7 mouse cellular contexts compared by ENCODE assay signal in genomic region chr4:133198337-133199180, GRCm38 (mm10). TPM values are rescaled to one million over a fixed set of nuclear protein-coding genes. Genes with fewer than 3 reads are reported as not detected.
DNase-seq lines count a peak whose midpoint lies in the region; ATAC-seq and TF ChIP-seq lines count a peak whose summit lies in the region.

No protein-coding gene starts in this region.

- peak; percentile 30 for ATAC-seq in lung, embryonic 14.5 days (ENCODE audit: insufficient read depth)
- ATAC-seq in heart, embryonic 14.5 days (ENCODE audit: insufficient number of reproducible peaks, insufficient read depth, low FRiP score, low read depth), result peak; percentile 38; the same call in 1 of the 2 replicates
- no peak for ATAC-seq in limb, embryonic 12.5 days (ENCODE audit: insufficient number of reproducible peaks, insufficient read depth, low FRiP score, low TSS enrichment, low read depth)
- no peak; the same call in 1 of the 2 replicates for ATAC-seq in stomach, postnatal 0 days (ENCODE audit: low FRiP score, low TSS enrichment)

- H3K4me2 ChIP-seq in lung, embryonic 14.5 days, result 0 out of 2 replicates have a peak overlapping the region, but pooled peaks have one; percentile 7
- H3K4me2 ChIP-seq in heart, embryonic 14.5 days (ENCODE audit: low read length), result 0 out of 2 replicates have a peak overlapping the region, but pooled peaks have one; percentile 0
- H3K4me2 ChIP-seq in limb, embryonic 12.5 days, result peak overlapping the region; percentile 39
- no peak overlapping the region for H3K4me2 ChIP-seq in stomach, postnatal 0 days (replicated peaks; ENCODE audit: low read depth)

- H3K4me3 ChIP-seq in lung, embryonic 14.5 days (ENCODE audit: low read depth, low read length), result no peak overlapping the region
- no peak overlapping the region for H3K4me3 ChIP-seq in heart, embryonic 14.5 days (ENCODE audit: control insufficient read depth in 1 of 2, insufficient read depth in 1 of 2, low read depth in 1 of 2, low read length in 2 of 2)
- H3K4me3 ChIP-seq in limb, embryonic 12.5 days (replicated peaks), result 0 out of 2 replicates have a peak overlapping the region, but pooled peaks have one; percentile 9
- H3K4me3 ChIP-seq in stomach, postnatal 0 days (ENCODE audit: low read depth, low read length), result no peak overlapping the region

- peaks cover 27% of the 10 kb centered on the region for H3K4me1 ChIP-seq in lung, embryonic 14.5 days (ENCODE audit: insufficient read depth)
- H3K4me1 ChIP-seq in heart, embryonic 14.5 days (ENCODE audit: control insufficient read depth in 2 of 2, insufficient read depth in 2 of 2, low read length in 2 of 2), result peaks cover 50 to 55% of the 10 kb centered on the region in 2 experiments
- peaks cover 61% of the 10 kb centered on the region for H3K4me1 ChIP-seq in limb, embryonic 12.5 days (replicated peaks)
- peaks cover 16% of the 10 kb centered on the region for H3K4me1 ChIP-seq in stomach, postnatal 0 days (replicated peaks; ENCODE audit: control insufficient read depth, insufficient read depth)

- peak overlapping the region; percentile 71 for H3K27ac ChIP-seq in lung, embryonic 14.5 days (ENCODE audit: low read depth)
- peak overlapping the region; percentile 76 to 90 for H3K27ac ChIP-seq in heart, embryonic 14.5 days (replicated peaks in 1 of 2; ENCODE audit: control insufficient read depth in 1 of 2, insufficient read depth in 1 of 2, low read depth in 2 of 2, low read length in 2 of 2)
- H3K27ac ChIP-seq in limb, embryonic 12.5 days, result peak overlapping the region; percentile 95
- H3K27ac ChIP-seq in stomach, postnatal 0 days (replicated peaks), result peak overlapping the region; percentile 70

- H3K9ac ChIP-seq in lung, embryonic 14.5 days, result peak overlapping the region; percentile 7; the same call in 1 of the 2 replicates
- H3K9ac ChIP-seq in heart, embryonic 14.5 days (ENCODE audit: low read length), result peak overlapping the region; percentile 54
- H3K9ac ChIP-seq in limb, embryonic 12.5 days (replicated peaks), result no peak overlapping the region
- H3K9ac ChIP-seq in stomach, postnatal 0 days (ENCODE audit: low read length), result peak overlapping the region; percentile 18; the same call in 1 of the 2 replicates

- 22% methylated on average over 19 of the region's 19 CpGs for WGBS in lung, embryonic 14.5 days
- 19% methylated on average over 19 of the region's 19 CpGs for WGBS in heart, embryonic 14.5 days
- WGBS in limb, embryonic 12.5 days, result 6% methylated on average over 19 of the region's 19 CpGs
- 36% methylated on average over 19 of the region's 19 CpGs for WGBS in stomach, postnatal 0 days

- H3K36me3 ChIP-seq in lung, embryonic 14.5 days (ENCODE audit: insufficient read depth), result peaks cover 37% of the 10 kb centered on the region
- peaks cover 42% of the 10 kb centered on the region for H3K36me3 ChIP-seq in heart, embryonic 14.5 days (ENCODE audit: control insufficient read depth, insufficient read depth, low read length)
- peaks cover 35% of the 10 kb centered on the region for H3K36me3 ChIP-seq in limb, embryonic 12.5 days
- H3K36me3 ChIP-seq in stomach, postnatal 0 days (ENCODE audit: control insufficient read depth, insufficient read depth, low read length), result peaks cover 14% of the 10 kb centered on the region; the same call in 1 of the 2 replicates

- H3K9me3 ChIP-seq in lung, embryonic 14.5 days (ENCODE audit: low read depth, low read length), result no peaks in the 10 kb centered on the region
- no peaks in the 10 kb centered on the region for H3K9me3 ChIP-seq in heart, embryonic 14.5 days (ENCODE audit: control insufficient read depth, low read length)
- no peaks in the 10 kb centered on the region for H3K9me3 ChIP-seq in limb, embryonic 12.5 days
- H3K9me3 ChIP-seq in stomach, postnatal 0 days (ENCODE audit: control insufficient read depth, low read length), result no peaks in the 10 kb centered on the region

- H3K27me3 ChIP-seq in lung, embryonic 14.5 days (ENCODE audit: insufficient read depth, low read length), result no peaks in the 10 kb centered on the region
- H3K27me3 ChIP-seq in heart, embryonic 14.5 days (ENCODE audit: control insufficient read depth, insufficient read depth, low read length), result no peaks in the 10 kb centered on the region
- H3K27me3 ChIP-seq in limb, embryonic 12.5 days, result no peaks in the 10 kb centered on the region
- no peaks in the 10 kb centered on the region for H3K27me3 ChIP-seq in stomach, postnatal 0 days (ENCODE audit: control insufficient read depth, insufficient read depth, low read length)

- no peak for TF ChIP-seq EP300 in stomach, postnatal 0 days (optimal IDR thresholded peaks at IDR 0.05)

- TF ChIP-seq CTCF in lung, embryonic 14.5 days (IDR thresholded peaks at IDR 0.05; ENCODE audit: low read depth), result no peak
- no peak for TF ChIP-seq CTCF in stomach, postnatal 0 days (IDR thresholded peaks at IDR 0.05; ENCODE audit: low read depth)

- DNase-seq in lung, embryonic 14.5 days, result peak; percentile 74
- DNase-seq in lung, postnatal 14 days, result no peak
- peak; percentile 35 for DNase-seq in stomach, postnatal 0 days (ENCODE audit: low spot score)
- DNase-seq in right cerebral cortex, postnatal 25 days, result no peak
- DNase-seq in gastrocnemius, adult 18-20 months (ENCODE audit: low spot score), result no peak

RNA-seq across cellular contexts. Expression of gene Cd164l2, which starts 13.4 kb away (rescaled TPM):
- 5.0 and 7.4 TPM in 2 replicates for polyA plus RNA-seq in lung, embryonic 14.5 days (2014; fragmentation: Nextera tagmentation; extraction: Ambion mirVana)
- 0.42 and 0.82 TPM in 2 replicates for polyA plus RNA-seq in heart, embryonic 14.5 days (2014; fragmentation: Nextera tagmentation; extraction: Ambion mirVana)
- 3.2 and 4.6 TPM in 2 replicates for polyA plus RNA-seq in limb, embryonic 12.5 days (2016; fragmentation: Nextera tagmentation; extraction: Ambion mirVana)
- 5.3 and 6.5 TPM in 2 replicates for polyA plus RNA-seq in stomach, postnatal 0 days (2015; fragmentation: Nextera tagmentation; extraction: Ambion mirVana)
- total RNA-seq in gastrocnemius, adult 18-20 months (2021), result not detected

RNA-seq across cellular contexts. Expression of gene Gpr3, which starts 13.8 kb away (rescaled TPM):
- polyA plus RNA-seq in lung, embryonic 14.5 days (2014; fragmentation: Nextera tagmentation; extraction: Ambion mirVana), result 0.18 TPM in 1 of 2 replicates, not detected in the other
- polyA plus RNA-seq in heart, embryonic 14.5 days (2014; fragmentation: Nextera tagmentation; extraction: Ambion mirVana), result 0.20 and 0.58 TPM in 2 replicates
- 0.24 and 0.58 TPM in 2 replicates for polyA plus RNA-seq in limb, embryonic 12.5 days (2016; fragmentation: Nextera tagmentation; extraction: Ambion mirVana)
- 0.11 and 0.19 TPM in 2 replicates for polyA plus RNA-seq in stomach, postnatal 0 days (2015; fragmentation: Nextera tagmentation; extraction: Ambion mirVana)
- total RNA-seq in gastrocnemius, adult 18-20 months (2021), result not detected

RNA-seq across cellular contexts. Expression of gene Map3k6, which starts 42.1 kb away (rescaled TPM):
- 2.0 and 2.2 TPM in 2 replicates for polyA plus RNA-seq in lung, embryonic 14.5 days (2014; fragmentation: Nextera tagmentation; extraction: Ambion mirVana)
- 1.6 and 2.3 TPM in 2 replicates for polyA plus RNA-seq in heart, embryonic 14.5 days (2014; fragmentation: Nextera tagmentation; extraction: Ambion mirVana)
- 2.3 and 2.9 TPM in 2 replicates for polyA plus RNA-seq in limb, embryonic 12.5 days (2016; fragmentation: Nextera tagmentation; extraction: Ambion mirVana)
- 17.6 and 21.5 TPM in 2 replicates for polyA plus RNA-seq in stomach, postnatal 0 days (2015; fragmentation: Nextera tagmentation; extraction: Ambion mirVana)
- total RNA-seq in gastrocnemius, adult 18-20 months (2021), result 10 to 100 TPM in 1 of 2 experiments, 1 to 10 TPM in 1; 8.8 to 11.4 TPM

Comparison
In these comparisons a context has a peak if more than half of its experiments do, and no peak if none do; other contexts are left out.
1. DNase-seq: peak in lung, embryonic 14.5 days (single experiment) and stomach, postnatal 0 days (single experiment); none in lung, postnatal 14 days (single experiment), right cerebral cortex, postnatal 25 days (single experiment) and gastrocnemius, adult 18-20 months (single experiment).
2. ATAC-seq: peak in lung, embryonic 14.5 days (single experiment) and heart, embryonic 14.5 days (single experiment); none in limb, embryonic 12.5 days (single experiment) and stomach, postnatal 0 days (single experiment).
3. Peak in every context shown above with its lines, with median percentiles within 50 percentile points of each other: H3K27ac ChIP-seq.